Mouse (Mus musculus) MN1 (cell line): ENCODE results near the gene Aldoart1.

ENCODE experiments used
- DNase-seq: peaks from one replicate; pipeline ENCODE4 v3.0.0-alpha.2; 2016; ENCODE audit warnings: low spot score

The Aldoart1 gene

GRCm38 (mm10) chr4:72852534-72852933 lies at the start of gene Aldoart1:
TSS of gene Aldoart1 (minus strand) at chr4:72852634.
- no peak for DNase-seq

- no peak for DNase-seq
Observed at GRCm38 (mm10) chr4:72901566-72901965, 49.1 kb upstream of the Aldoart1 start.

GRCm38 (mm10) chr4:72865371-72866075 lies 13.1 kb upstream of the Aldoart1 start:
- no peak for DNase-seq

GRCm38 (mm10) chr4:72844276-72844675 lies 8.2 kb downstream of the Aldoart1 start:
- no peak for DNase-seq

- no peak for DNase-seq
Observed at GRCm38 (mm10) chr4:72843025-72843424, 9.4 kb downstream of the Aldoart1 start.

- no peak for DNase-seq
Observed at GRCm38 (mm10) chr4:72836430-72836829, 16.0 kb downstream of the Aldoart1 start.

GRCm38 (mm10) chr4:72835400-72835799 lies 17.0 kb downstream of the Aldoart1 start:
- DNase-seq: no peak

GRCm38 (mm10) chr4:72800816-72801215 lies 51.6 kb downstream of the Aldoart1 start:
- no peak for DNase-seq
